Mouse (Mus musculus) myocyte (in vitro differentiated cells): ENCODE measurements around the gene Cox20.

Experiments
- CEBPB ChIP-seq: IDR thresholded peaks from 2 replicates; pipeline ENCODE4 v1.6.1; 2011; ENCODE audit warnings: mild to moderate bottlenecking, moderate library complexity; ENCODE audit not compliant: poor library complexity, insufficient read depth, severe bottlenecking
- E2F4 ChIP-seq: IDR thresholded peaks from one replicate; pipeline ENCODE4 v1.6.1; 2011; ENCODE audit warnings: mild to moderate bottlenecking, control low read depth, moderate library complexity; ENCODE audit not compliant: insufficient read depth
- MAX ChIP-seq: IDR thresholded peaks from one replicate; pipeline ENCODE4 v1.6.1; 2011; ENCODE audit warnings: low read depth, mild to moderate bottlenecking, control low read depth
- MYOD1 ChIP-seq, 3 experiments: IDR thresholded peaks; one replicate each; pipeline ENCODE4 v1.6.1; 2011; ENCODE audit warnings: control low read depth in 2 of 3, low read depth in 2 of 3, mild to moderate bottlenecking in 2 of 3, moderate library complexity in 1 of 3; ENCODE audit not compliant: insufficient read length in 2 of 3, control insufficient read depth in 1 of 3
- MYOG ChIP-seq, 3 experiments: IDR thresholded peaks; one replicate each; pipeline ENCODE4 v1.6.1; 2011; ENCODE audit warnings: control low read depth in 2 of 3, low read depth in 2 of 3, mild to moderate bottlenecking in 2 of 3; ENCODE audit not compliant: insufficient read length in 2 of 3, control insufficient read depth in 1 of 3, insufficient read depth in 1 of 3
- POLR2A ChIP-seq: IDR thresholded peaks from one replicate; pipeline ENCODE4 v1.6.1; 2011; ENCODE audit warnings: low read depth, mild to moderate bottlenecking, control low read depth, moderate library complexity; ENCODE audit not compliant: insufficient read length
- POLR2AphosphoS2 ChIP-seq: IDR thresholded peaks from one replicate; pipeline ENCODE4 v1.6.1; 2011; ENCODE audit warnings: low read depth, control low read depth; ENCODE audit not compliant: insufficient read length
- REST ChIP-seq: IDR thresholded peaks from one replicate; pipeline ENCODE4 v1.6.1; 2011; ENCODE audit warnings: mild to moderate bottlenecking, control low read depth, moderate library complexity; ENCODE audit not compliant: insufficient read depth, insufficient read length
- SRF ChIP-seq: IDR thresholded peaks from one replicate; pipeline ENCODE4 v1.6.1; 2011; ENCODE audit warnings: low read depth; ENCODE audit not compliant: control insufficient read depth, insufficient read length
- TCF12 ChIP-seq: IDR thresholded peaks from one replicate; pipeline ENCODE4 v1.6.1; 2011; ENCODE audit warnings: mild to moderate bottlenecking, control low read depth; ENCODE audit not compliant: poor library complexity, insufficient read depth, severe bottlenecking
- TCF3 ChIP-seq: IDR thresholded peaks from one replicate; pipeline ENCODE4 v1.6.1; 2011; ENCODE audit warnings: low read depth, control low read depth; ENCODE audit not compliant: insufficient read length
- USF1 ChIP-seq: IDR thresholded peaks from one replicate; pipeline ENCODE4 v1.6.1; 2011; ENCODE audit warnings: low read depth, mild to moderate bottlenecking, control low read depth, moderate library complexity

GRCm38 (mm10) chr1:178369272-178369651 lies 50.3 kb downstream of the Cox20 start:
- no peak for TF ChIP-seq POLR2A
- no peak for TF ChIP-seq USF1
- TF ChIP-seq E2F4 = no peak
- TF ChIP-seq CEBPB = no peak
- no peak for TF ChIP-seq POLR2AphosphoS2
- no peak for TF ChIP-seq TCF12
- no peak for TF ChIP-seq MAX
- TF ChIP-seq MYOG (IDR thresholded peaks at IDR 0.05; ENCODE audit: control insufficient read depth in 1 of 3, insufficient read depth in 1 of 3, insufficient read length in 2 of 3, low read depth in 2 of 3) = no peak
- TF ChIP-seq MYOD1 (IDR thresholded peaks at IDR 0.05; ENCODE audit: control insufficient read depth in 1 of 3, insufficient read length in 2 of 3, low read depth in 2 of 3) = no peak
- no peak for TF ChIP-seq REST
- TF ChIP-seq SRF = no peak
- no peak for TF ChIP-seq TCF3
